Mouse (Mus musculus): Measurements from ENCODE around the gene Rps16.
"Not testable (repeated sequence)": the region's sequence is repeated elsewhere in the genome, so short reads cannot be mapped to it uniquely, and the experiment has no call there.

Rps16 gene

GRCm38 (mm10) chr7:28374647-28375046 lies 24.2 kb downstream of the Rps16 start:
- no peak for DNase-seq

- DNase-seq, result peak; percentile 96
Observed at GRCm38 (mm10) chr7:28375176-28375921, 24.9 kb downstream of the Rps16 start.

GRCm38 (mm10) chr7:28376011-28376771 lies 25.7 kb downstream of the Rps16 start:
- DNase-seq, result peak; percentile 72

- no peak for DNase-seq
Observed at GRCm38 (mm10) chr7:28377190-28378065, 27.0 kb downstream of the Rps16 start.

- DNase-seq, result no peak
Observed at GRCm38 (mm10) chr7:28378066-28378690, 27.7 kb downstream of the Rps16 start.

- peak; percentile 94 for DNase-seq
Observed at GRCm38 (mm10) chr7:28378769-28379651, 28.6 kb downstream of the Rps16 start.

- DNase-seq, result no peak
Observed at GRCm38 (mm10) chr7:28380237-28381016, 30.0 kb downstream of the Rps16 start, which contains the start of gene Zfp36. Zfp36 (minus strand) TSS chr7:28380253.

GRCm38 (mm10) chr7:28381017-28381790 lies 30.8 kb downstream of the Rps16 start:
- peak; percentile 71 for DNase-seq

- DNase-seq, result peak; percentile 89
Observed at GRCm38 (mm10) chr7:28381938-28382337, 31.5 kb downstream of the Rps16 start.

GRCm38 (mm10) chr7:28382347-28382951 lies 32.0 kb downstream of the Rps16 start:
- peak; percentile 34 for DNase-seq

- no peak for DNase-seq
Observed at GRCm38 (mm10) chr7:28382981-28383396, 32.5 kb downstream of the Rps16 start.

- no peak for DNase-seq
Observed at GRCm38 (mm10) chr7:28383606-28384005, 33.2 kb downstream of the Rps16 start.

- no peak for DNase-seq
Observed at GRCm38 (mm10) chr7:28384162-28384561, 33.7 kb downstream of the Rps16 start.

GRCm38 (mm10) chr7:28385196-28385595 lies 34.7 kb downstream of the Rps16 start:
- no peak for DNase-seq

- DNase-seq, result no peak
Observed at GRCm38 (mm10) chr7:28386007-28386406, 35.6 kb downstream of the Rps16 start.

GRCm38 (mm10) chr7:28386462-28386861 lies 36.0 kb downstream of the Rps16 start:
- peak; percentile 89 for DNase-seq

GRCm38 (mm10) chr7:28386877-28387276 lies 36.4 kb downstream of the Rps16 start:
- DNase-seq, result not testable (repeated sequence)

- DNase-seq, result not testable (repeated sequence)
Observed at GRCm38 (mm10) chr7:28387384-28387783, 36.9 kb downstream of the Rps16 start.

GRCm38 (mm10) chr7:28390331-28390730 lies 39.9 kb downstream of the Rps16 start:
- DNase-seq, result no peak
